Mouse (Mus musculus): ENCODE results near the gene Acat1. TPM values are rescaled to one million over a fixed set of nuclear protein-coding genes. Genes with fewer than 3 reads are reported as not detected.
A peak's percentile ranks its signal among the peaks of the same experiment; 100 is the strongest.

Gene Acat1
- polyA plus RNA-seq, 1 experiment = 20.7 TPM

DNA sequence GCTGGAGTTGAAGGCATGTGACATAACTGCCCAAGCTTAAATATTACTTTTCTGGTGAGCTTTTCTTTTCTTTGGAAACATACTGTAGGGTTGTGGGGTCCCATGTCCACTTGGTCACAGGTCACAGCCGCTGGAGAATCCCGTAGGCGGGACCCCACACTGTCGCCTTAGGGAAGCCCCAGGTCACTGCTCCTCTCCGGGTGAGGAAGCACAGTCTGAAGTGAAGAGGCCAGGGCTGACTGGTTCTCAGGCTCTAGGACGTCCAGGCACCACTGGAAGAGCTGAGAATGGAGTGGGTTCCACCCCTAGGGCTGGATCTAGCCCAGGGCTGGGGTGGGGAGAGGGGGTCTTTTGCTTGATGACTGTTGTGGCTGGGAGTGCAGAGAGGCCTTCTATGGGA lies 11.6 kb downstream of the Acat1 start:
- TF ChIP-seq CTCF (IDR thresholded peaks at IDR 0.05; ENCODE audit: low read depth, low read length) (no peak), EP300 (IDR thresholded peaks at IDR 0.05; ENCODE audit: insufficient read depth, low read depth, low read length) (no peak), POLR2A (IDR thresholded peaks at IDR 0.05; ENCODE audit: insufficient read depth, low read length) (no peak)
- Histone ChIP-seq H3K27ac (ENCODE audit: insufficient read depth, low read length) (no peak overlapping the region), H3K4me3 (ENCODE audit: low read depth, low read length) (no peak overlapping the region), H3K9me3 (replicated peaks; ENCODE audit: control insufficient read depth, insufficient read depth, low read length, poor library complexity, severe bottlenecking) (no peaks in the 10 kb centered on the region), H3K36me3 (ENCODE audit: control insufficient read depth, insufficient read depth, low read length, poor library complexity, severe bottlenecking) (no peaks in the 10 kb centered on the region), H3K4me1 (ENCODE audit: control insufficient read depth, insufficient read depth, low read length) (no peaks in the 10 kb centered on the region), H3K9ac (ENCODE audit: low read depth, poor library complexity, severe bottlenecking) (no peak overlapping the region), H3K27me3 (ENCODE audit: control insufficient read depth, insufficient read depth, low read length, poor library complexity, severe bottlenecking) (no peaks in the 10 kb centered on the region)

DNA sequence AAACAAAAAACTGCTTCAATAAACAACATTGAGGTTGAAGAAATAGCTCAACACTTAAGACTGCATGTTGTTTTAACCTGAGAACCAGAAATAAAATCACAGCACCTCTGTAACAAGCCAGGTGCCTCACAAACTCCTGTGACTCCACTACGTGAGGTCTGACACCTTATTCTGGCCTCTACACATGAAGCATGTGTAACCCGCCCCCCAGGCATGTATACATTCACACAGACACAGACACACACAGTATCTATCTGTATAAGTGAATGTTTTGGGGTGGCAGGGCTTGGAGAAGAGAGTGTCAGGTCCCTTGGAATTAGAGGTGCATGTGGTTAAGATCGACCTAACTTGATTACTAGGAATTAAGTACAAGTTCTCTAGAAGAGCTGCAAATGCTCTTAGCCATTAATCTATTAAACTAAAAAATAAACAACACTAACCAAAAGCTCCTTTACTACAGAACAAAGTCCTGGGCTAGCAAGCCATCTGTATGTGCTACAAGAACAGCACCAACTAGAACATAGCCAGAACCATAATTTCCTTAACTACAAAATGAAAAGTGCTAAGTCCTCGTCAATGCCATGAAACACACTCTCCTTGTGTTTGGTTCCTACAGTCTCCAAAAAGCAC lies 13.1 kb downstream of the Acat1 start:
- H3K9me3 ChIP-seq (replicated peaks; ENCODE audit: control insufficient read depth, insufficient read depth, low read length, poor library complexity, severe bottlenecking) = no peaks in the 10 kb centered on the region
- no peak overlapping the region for H3K27ac ChIP-seq (ENCODE audit: insufficient read depth, low read length)
- TF ChIP-seq POLR2A (IDR thresholded peaks at IDR 0.05; ENCODE audit: insufficient read depth, low read length) (no peak), CTCF (IDR thresholded peaks at IDR 0.05; ENCODE audit: low read depth, low read length) (no peak)
- H3K27me3 ChIP-seq (ENCODE audit: control insufficient read depth, insufficient read depth, low read length, poor library complexity, severe bottlenecking) = no peaks in the 10 kb centered on the region
- H3K4me1 ChIP-seq (ENCODE audit: control insufficient read depth, insufficient read depth, low read length) = no peaks in the 10 kb centered on the region
- no peak overlapping the region for H3K9ac ChIP-seq (ENCODE audit: low read depth, poor library complexity, severe bottlenecking)
- no peak overlapping the region for H3K4me3 ChIP-seq (ENCODE audit: low read depth, low read length)
- H3K36me3 ChIP-seq (ENCODE audit: control insufficient read depth, insufficient read depth, low read length, poor library complexity, severe bottlenecking) = no peaks in the 10 kb centered on the region

DNA sequence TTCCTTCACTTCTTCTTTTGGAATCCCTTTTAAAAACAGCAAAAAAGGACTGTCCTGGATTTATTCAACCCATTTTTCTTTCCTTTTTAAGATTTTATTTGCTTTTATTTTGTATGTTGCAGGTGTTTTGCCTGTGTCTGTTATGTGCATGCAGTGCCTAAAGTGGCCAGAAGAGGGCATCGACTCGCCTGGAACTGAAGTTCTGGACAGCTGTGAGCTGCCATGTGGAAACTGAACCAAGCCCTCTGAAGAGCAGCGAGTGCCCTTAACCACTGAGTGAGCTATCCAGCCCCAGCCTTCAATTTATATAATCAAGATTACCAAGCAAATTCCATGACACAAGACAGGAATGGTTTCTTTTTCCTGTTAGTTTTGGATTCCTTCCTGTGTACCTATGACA lies 15.4 kb downstream of the Acat1 start:
- no peaks in the 10 kb centered on the region for H3K27me3 ChIP-seq (ENCODE audit: control insufficient read depth, insufficient read depth, low read length, poor library complexity, severe bottlenecking)
- no peak overlapping the region for H3K4me3 ChIP-seq (ENCODE audit: low read depth, low read length)
- H3K4me1 ChIP-seq (ENCODE audit: control insufficient read depth, insufficient read depth, low read length) = no peaks in the 10 kb centered on the region
- no peak for TF ChIP-seq EP300 (IDR thresholded peaks at IDR 0.05; ENCODE audit: insufficient read depth, low read depth, low read length)
- TF ChIP-seq CTCF (IDR thresholded peaks at IDR 0.05; ENCODE audit: low read depth, low read length) = peak; percentile 89
- no peak for TF ChIP-seq POLR2A (IDR thresholded peaks at IDR 0.05; ENCODE audit: insufficient read depth, low read length)
- H3K36me3 ChIP-seq (ENCODE audit: control insufficient read depth, insufficient read depth, low read length, poor library complexity, severe bottlenecking) = no peaks in the 10 kb centered on the region
- no peak overlapping the region for H3K9ac ChIP-seq (ENCODE audit: low read depth, poor library complexity, severe bottlenecking)
- no peak overlapping the region for H3K27ac ChIP-seq (ENCODE audit: insufficient read depth, low read length)
- no peaks in the 10 kb centered on the region for H3K9me3 ChIP-seq (replicated peaks; ENCODE audit: control insufficient read depth, insufficient read depth, low read length, poor library complexity, severe bottlenecking)

DNA sequence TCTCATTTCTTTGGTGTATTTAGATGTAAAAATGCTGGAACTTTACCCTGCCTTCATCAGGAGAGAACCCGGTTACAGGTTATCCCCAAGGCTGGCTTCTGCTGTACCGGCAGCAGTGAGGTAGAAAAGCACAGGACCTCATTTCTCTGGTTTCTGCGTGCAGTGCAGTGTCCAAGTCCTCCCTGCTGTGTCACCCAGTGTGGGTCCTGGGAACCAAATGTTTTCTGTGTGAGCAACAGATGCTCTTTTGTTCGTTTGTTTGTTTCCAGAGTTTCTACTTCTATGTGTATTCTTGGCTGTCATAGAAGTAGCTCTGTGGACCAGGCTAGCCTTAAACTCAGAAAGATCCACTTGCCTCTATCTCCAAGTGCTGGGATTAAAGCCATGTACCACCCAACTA lies 28.3 kb downstream of the Acat1 start:
- Histone ChIP-seq H3K27ac (ENCODE audit: insufficient read depth, low read length) (no peak overlapping the region), H3K4me1 (ENCODE audit: control insufficient read depth, insufficient read depth, low read length) (no peaks in the 10 kb centered on the region), H3K36me3 (ENCODE audit: control insufficient read depth, insufficient read depth, low read length, poor library complexity, severe bottlenecking) (peaks cover 12% of the 10 kb centered on the region), H3K4me3 (ENCODE audit: low read depth, low read length) (no peak overlapping the region), H3K9ac (ENCODE audit: low read depth, poor library complexity, severe bottlenecking) (no peak overlapping the region), H3K27me3 (ENCODE audit: control insufficient read depth, insufficient read depth, low read length, poor library complexity, severe bottlenecking) (no peaks in the 10 kb centered on the region), H3K9me3 (replicated peaks; ENCODE audit: control insufficient read depth, insufficient read depth, low read length, poor library complexity, severe bottlenecking) (no peaks in the 10 kb centered on the region)
- TF ChIP-seq POLR2A (IDR thresholded peaks at IDR 0.05; ENCODE audit: insufficient read depth, low read length) (no peak), CTCF (IDR thresholded peaks at IDR 0.05; ENCODE audit: low read depth, low read length) (no peak), EP300 (IDR thresholded peaks at IDR 0.05; ENCODE audit: insufficient read depth, low read depth, low read length) (no peak)

DNA sequence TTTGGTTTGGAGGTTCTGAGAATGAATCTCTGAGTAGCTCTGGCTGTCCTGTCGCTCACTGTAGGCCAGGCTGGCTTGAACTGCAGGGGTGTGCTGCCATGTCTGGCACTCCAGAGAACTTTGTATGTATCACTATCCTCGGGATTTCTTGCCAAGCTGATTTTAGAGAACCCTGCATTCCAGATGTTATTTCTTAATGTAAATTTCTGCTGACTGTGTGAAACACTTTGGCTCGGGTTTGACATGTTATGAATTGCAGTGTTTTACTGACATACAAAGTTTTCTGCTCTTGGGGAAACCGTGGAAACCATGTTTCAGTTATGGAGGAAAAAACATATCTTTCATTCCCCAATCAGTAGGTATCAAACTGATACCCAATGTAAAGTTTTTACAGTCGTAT lies 34.5 kb downstream of the Acat1 start:
- H3K9me3 ChIP-seq (replicated peaks; ENCODE audit: control insufficient read depth, insufficient read depth, low read length, poor library complexity, severe bottlenecking) = no peaks in the 10 kb centered on the region
- no peaks in the 10 kb centered on the region for H3K4me1 ChIP-seq (ENCODE audit: control insufficient read depth, insufficient read depth, low read length)
- H3K27me3 ChIP-seq (ENCODE audit: control insufficient read depth, insufficient read depth, low read length, poor library complexity, severe bottlenecking) = no peaks in the 10 kb centered on the region
- no peak overlapping the region for H3K4me3 ChIP-seq (ENCODE audit: low read depth, low read length)
- no peak overlapping the region for H3K9ac ChIP-seq (ENCODE audit: low read depth, poor library complexity, severe bottlenecking)
- H3K27ac ChIP-seq (ENCODE audit: insufficient read depth, low read length) = no peak overlapping the region
- TF ChIP-seq EP300 (IDR thresholded peaks at IDR 0.05; ENCODE audit: insufficient read depth, low read depth, low read length) (no peak), CTCF (IDR thresholded peaks at IDR 0.05; ENCODE audit: low read depth, low read length) (no peak), POLR2A (IDR thresholded peaks at IDR 0.05; ENCODE audit: insufficient read depth, low read length) (no peak)
- H3K36me3 ChIP-seq (ENCODE audit: control insufficient read depth, insufficient read depth, low read length, poor library complexity, severe bottlenecking) = peaks cover 39% of the 10 kb centered on the region

DNA sequence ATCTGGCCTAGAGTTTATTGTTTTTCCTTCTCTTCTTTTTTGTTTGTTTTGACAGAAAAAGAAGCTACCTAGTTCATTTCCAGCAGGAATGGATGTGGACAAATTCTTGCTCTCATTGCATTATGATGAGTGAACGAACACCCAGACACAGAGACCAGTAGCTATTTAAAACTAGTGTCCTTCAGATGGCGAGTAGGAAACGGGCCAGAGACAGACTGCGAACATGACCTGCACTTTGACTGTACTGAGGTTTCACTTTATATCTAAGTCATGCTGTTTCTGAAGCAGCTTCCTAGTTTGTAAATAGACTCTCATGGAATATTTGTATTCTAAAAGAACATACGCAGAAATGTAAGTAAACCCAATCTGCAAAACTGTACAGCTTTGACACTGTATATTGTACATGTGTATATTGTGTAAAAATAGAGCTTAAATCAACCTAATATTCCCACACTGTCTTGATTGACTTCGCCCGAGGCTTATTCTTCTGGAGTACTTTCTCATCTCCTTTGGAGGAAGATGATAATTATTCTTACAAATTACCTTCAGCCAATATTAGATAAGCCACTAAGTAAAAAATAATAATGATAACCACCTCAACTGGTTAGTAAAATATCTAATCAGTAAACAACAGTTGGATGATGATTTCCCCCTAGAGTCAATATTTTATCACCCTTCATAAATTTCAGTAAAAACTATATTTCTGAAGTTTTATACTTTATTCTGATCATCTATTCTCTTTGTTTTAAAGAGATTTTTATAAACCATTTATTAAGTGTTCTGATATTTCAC lies 37.5 kb downstream of the Acat1 start:
- H3K36me3 ChIP-seq (ENCODE audit: control insufficient read depth, insufficient read depth, low read length, poor library complexity, severe bottlenecking) = peaks cover 48% of the 10 kb centered on the region
- no peak overlapping the region for H3K4me3 ChIP-seq (ENCODE audit: low read depth, low read length)
- no peaks in the 10 kb centered on the region for H3K27me3 ChIP-seq (ENCODE audit: control insufficient read depth, insufficient read depth, low read length, poor library complexity, severe bottlenecking)
- H3K9me3 ChIP-seq (replicated peaks; ENCODE audit: control insufficient read depth, insufficient read depth, low read length, poor library complexity, severe bottlenecking) = no peaks in the 10 kb centered on the region
- no peak overlapping the region for H3K27ac ChIP-seq (ENCODE audit: insufficient read depth, low read length)
- H3K9ac ChIP-seq (ENCODE audit: low read depth, poor library complexity, severe bottlenecking) = no peak overlapping the region
- H3K4me1 ChIP-seq (ENCODE audit: control insufficient read depth, insufficient read depth, low read length) = no peaks in the 10 kb centered on the region
- no peak for TF ChIP-seq EP300 (IDR thresholded peaks at IDR 0.05; ENCODE audit: insufficient read depth, low read depth, low read length)
- no peak for TF ChIP-seq CTCF (IDR thresholded peaks at IDR 0.05; ENCODE audit: low read depth, low read length)
- TF ChIP-seq POLR2A (IDR thresholded peaks at IDR 0.05; ENCODE audit: insufficient read depth, low read length) = no peak
